Mouse (Mus musculus) limb, embryonic 15.5 days (tissue): ENCODE measurements around the gene 1700016D06Rik. TPM values are rescaled to one million over a fixed set of nuclear protein-coding genes. Genes with fewer than 3 reads are reported as not detected.
A peak's percentile ranks its signal among the peaks of the same experiment; 100 is the strongest.

Source experiments
- ATAC-seq: fragments of 200-750 bp; cut with Nextera tagmentation; 2 replicates; pipeline ENCODE4 v1.8.0; 2017; ENCODE audit warnings: low read depth, moderate TSS enrichment; ENCODE audit not compliant: insufficient number of reproducible peaks, low FRiP score, low TSS enrichment
- H3K27ac ChIP-seq: fragments of 300-500 bp; sonication (generic); 2 replicates; pipeline ENCODE4 v1.5.1; 2015; ENCODE audit warnings: moderate library complexity, mild to moderate bottlenecking, inconsistent platforms
- H3K27me3 ChIP-seq: fragments of 300-500 bp; sonication (generic); 2 replicates; pipeline ENCODE4 v1.6.1; 2015; ENCODE audit warnings: inconsistent platforms
- H3K36me3 ChIP-seq: fragments of 300-500 bp; sonication (generic); 2 replicates; pipeline ENCODE4 v1.6.1; 2015; ENCODE audit warnings: inconsistent platforms
- H3K4me1 ChIP-seq: fragments of 300-500 bp; sonication (generic); 2 replicates; pipeline ENCODE4 v1.6.1; 2015; ENCODE audit warnings: inconsistent platforms
- H3K4me2 ChIP-seq: fragments of 300-500 bp; sonication (generic); 2 replicates; pipeline ENCODE4 v1.6.1; 2015; ENCODE audit warnings: mild to moderate bottlenecking, inconsistent platforms
- H3K4me3 ChIP-seq: fragments of 300-500 bp; sonication (generic); 2 replicates; pipeline ENCODE4 v1.5.1; 2015; ENCODE audit warnings: mild to moderate bottlenecking, inconsistent platforms
- H3K9ac ChIP-seq: fragments of 300-500 bp; sonication (generic); 2 replicates; pipeline ENCODE4 v1.6.1; 2015; ENCODE audit warnings: inconsistent platforms
- H3K9me3 ChIP-seq: fragments of 300-500 bp; sonication (generic); 2 replicates; pipeline ENCODE4 v1.6.1; 2016; ENCODE audit warnings: inconsistent platforms
- WGBS: fragments of 180-500 bp; shearing (Covaris S2); methylation state at CpG from one replicate; pipeline ENCODE4 v1.1.7; 2015; 5-methylcytosine and 5-hydroxymethylcytosine counted together
- polyA plus RNA-seq: library from polyadenylated mRNA; unstranded; fragments of >200 nt; fragmentation: Nextera tagmentation; extraction: Ambion mirVana; gene quantifications from 2 replicates; pipeline ENCODE4 v1.2.1, GENCODE M21; 2015

1700016D06Rik gene
- polyA plus RNA-seq, 1 experiment from 2014 or later = not detected

- Histone ChIP-seq H3K9ac (0 out of 2 replicates have a peak overlapping the region, but pooled peaks have one; percentile 7), H3K4me3 (peak overlapping the region; percentile 12)
- 35% methylated on average over 26 of the region's 26 CpGs for WGBS
These were observed 517 bp downstream of the 1700016D06Rik start for GRCm38 (mm10) chr8:11700060-11701032.

GRCm38 (mm10) chr8:11699442-11700001, 1.3 kb downstream of the 1700016D06Rik start:
- 82% methylated on average over 5 of the region's 5 CpGs for WGBS
- H3K9ac ChIP-seq = no peak overlapping the region
- H3K4me2 ChIP-seq = no peak overlapping the region
- H3K27me3 ChIP-seq = 0 out of 2 replicates have a peak, but pooled peaks cover 7% of the 10 kb centered on the region
- H3K4me1 ChIP-seq = no peaks in the 10 kb centered on the region
- H3K4me3 ChIP-seq = no peak overlapping the region
- no peak for ATAC-seq
- H3K9me3 ChIP-seq = no peaks in the 10 kb centered on the region
- H3K36me3 ChIP-seq = no peaks in the 10 kb centered on the region
- H3K27ac ChIP-seq = no peak overlapping the region

More at GRCm38 (mm10) chr8:11700060-11701032, 517 bp downstream of the 1700016D06Rik start:
- no peak for ATAC-seq
- no peaks in the 10 kb centered on the region for H3K4me1 ChIP-seq
- H3K4me2 ChIP-seq = peak overlapping the region; percentile 39
- H3K27me3 ChIP-seq = 0 out of 2 replicates have a peak, but pooled peaks cover 7% of the 10 kb centered on the region
- H3K9me3 ChIP-seq = no peaks in the 10 kb centered on the region
- no peak overlapping the region for H3K27ac ChIP-seq
- H3K36me3 ChIP-seq = no peaks in the 10 kb centered on the region

GRCm38 (mm10) chr8:11697467-11697866, 3.4 kb downstream of the 1700016D06Rik start:
- no peak overlapping the region for H3K27ac ChIP-seq
- H3K4me2 ChIP-seq = no peak overlapping the region
- no peaks in the 10 kb centered on the region for H3K4me1 ChIP-seq
- H3K9me3 ChIP-seq = no peaks in the 10 kb centered on the region
- no peaks in the 10 kb centered on the region for H3K36me3 ChIP-seq
- no peak overlapping the region for H3K4me3 ChIP-seq
- ATAC-seq = no peak
- H3K9ac ChIP-seq = no peak overlapping the region
- 86% methylated on average over 7 of the region's 7 CpGs for WGBS
- H3K27me3 ChIP-seq = 0 out of 2 replicates have a peak, but pooled peaks cover 7% of the 10 kb centered on the region

GRCm38 (mm10) chr8:11696176-11696575, 4.7 kb downstream of the 1700016D06Rik start:
- no peaks in the 10 kb centered on the region for H3K9me3 ChIP-seq
- H3K27me3 ChIP-seq = 0 out of 2 replicates have a peak, but pooled peaks cover under 1% of the 10 kb centered on the region
- no peaks in the 10 kb centered on the region for H3K4me1 ChIP-seq
- no peak overlapping the region for H3K9ac ChIP-seq
- no peak overlapping the region for H3K27ac ChIP-seq
- no peak overlapping the region for H3K4me2 ChIP-seq
- no peak overlapping the region for H3K4me3 ChIP-seq
- ATAC-seq = no peak
- WGBS = 80% methylated on average over 3 of the region's 3 CpGs
- H3K36me3 ChIP-seq = no peaks in the 10 kb centered on the region

GRCm38 (mm10) chr8:11693972-11694371, 6.9 kb downstream of the 1700016D06Rik start:
- no peak for ATAC-seq
- Histone ChIP-seq H3K36me3 (no peaks in the 10 kb centered on the region), H3K9ac (no peak overlapping the region), H3K27me3 (no peaks in the 10 kb centered on the region), H3K4me2 (no peak overlapping the region), H3K4me1 (0 out of 2 replicates have a peak, but pooled peaks cover 3% of the 10 kb centered on the region), H3K4me3 (no peak overlapping the region), H3K9me3 (no peaks in the 10 kb centered on the region), H3K27ac (no peak overlapping the region)
- 65% methylated on average over 5 of the region's 5 CpGs for WGBS

- WGBS = 26% methylated on average over 1 of the region's 1 CpGs
- ATAC-seq = no peak
- no peak overlapping the region for H3K4me2 ChIP-seq
These were observed 8.4 kb downstream of the 1700016D06Rik start for GRCm38 (mm10) chr8:11692455-11692854.

GRCm38 (mm10) chr8:11691761-11692160, 9.1 kb downstream of the 1700016D06Rik start:
- ATAC-seq = no peak
- 77% methylated on average over 6 of the region's 6 CpGs for WGBS
- Histone ChIP-seq H3K4me2 (no peak overlapping the region), H3K27me3 (no peaks in the 10 kb centered on the region), H3K4me3 (no peak overlapping the region), H3K36me3 (no peaks in the 10 kb centered on the region), H3K27ac (no peak overlapping the region), H3K9ac (no peak overlapping the region), H3K4me1 (0 out of 2 replicates have a peak, but pooled peaks cover 3% of the 10 kb centered on the region), H3K9me3 (no peaks in the 10 kb centered on the region)

More at GRCm38 (mm10) chr8:11692455-11692854, 8.4 kb downstream of the 1700016D06Rik start:
- Histone ChIP-seq H3K9ac (no peak overlapping the region), H3K27ac (no peak overlapping the region), H3K9me3 (no peaks in the 10 kb centered on the region), H3K27me3 (no peaks in the 10 kb centered on the region), H3K4me1 (0 out of 2 replicates have a peak, but pooled peaks cover 3% of the 10 kb centered on the region), H3K4me3 (no peak overlapping the region), H3K36me3 (no peaks in the 10 kb centered on the region)

GRCm38 (mm10) chr8:11691284-11691683, 9.6 kb downstream of the 1700016D06Rik start:
- 80% methylated on average over 6 of the region's 6 CpGs for WGBS
- H3K27ac ChIP-seq = no peak overlapping the region
- no peaks in the 10 kb centered on the region for H3K36me3 ChIP-seq
- H3K9me3 ChIP-seq = no peaks in the 10 kb centered on the region
- no peaks in the 10 kb centered on the region for H3K27me3 ChIP-seq
- H3K4me2 ChIP-seq = no peak overlapping the region
- no peak overlapping the region for H3K9ac ChIP-seq
- ATAC-seq = no peak
- 0 out of 2 replicates have a peak, but pooled peaks cover 3% of the 10 kb centered on the region for H3K4me1 ChIP-seq
- H3K4me3 ChIP-seq = no peak overlapping the region

- ATAC-seq = no peak
- no peaks in the 10 kb centered on the region for H3K9me3 ChIP-seq
- no peak overlapping the region for H3K4me3 ChIP-seq
- 52% methylated on average over 7 of the region's 7 CpGs for WGBS
- 0 out of 2 replicates have a peak, but pooled peaks cover 3% of the 10 kb centered on the region for H3K4me1 ChIP-seq
- H3K9ac ChIP-seq = no peak overlapping the region
- no peaks in the 10 kb centered on the region for H3K27me3 ChIP-seq
- no peak overlapping the region for H3K4me2 ChIP-seq
- H3K36me3 ChIP-seq = no peaks in the 10 kb centered on the region
- H3K27ac ChIP-seq = peak overlapping the region; percentile 43; the same call in 1 of the 2 replicates
These were observed 10.9 kb downstream of the 1700016D06Rik start for GRCm38 (mm10) chr8:11689945-11690344.

- Histone ChIP-seq H3K27me3 (no peaks in the 10 kb centered on the region), H3K4me2 (no peak overlapping the region), H3K9ac (no peak overlapping the region), H3K4me3 (no peak overlapping the region), H3K9me3 (no peaks in the 10 kb centered on the region), H3K4me1 (0 out of 2 replicates have a peak, but pooled peaks cover 3% of the 10 kb centered on the region), H3K36me3 (no peaks in the 10 kb centered on the region), H3K27ac (no peak overlapping the region)
- no peak for ATAC-seq
- 90% methylated on average over 5 of the region's 5 CpGs for WGBS
These were observed 13.6 kb downstream of the 1700016D06Rik start for GRCm38 (mm10) chr8:11687251-11687650.

- Histone ChIP-seq H3K36me3 (no peaks in the 10 kb centered on the region), H3K9ac (no peak overlapping the region), H3K4me2 (no peak overlapping the region), H3K27ac (no peak overlapping the region), H3K27me3 (no peaks in the 10 kb centered on the region), H3K9me3 (no peaks in the 10 kb centered on the region), H3K4me1 (no peaks in the 10 kb centered on the region), H3K4me3 (no peak overlapping the region)
- no peak for ATAC-seq
- 74% methylated on average over 7 of the region's 7 CpGs for WGBS
These were observed 16.3 kb downstream of the 1700016D06Rik start for GRCm38 (mm10) chr8:11684558-11684957.

- no peak overlapping the region for H3K4me3 ChIP-seq
- ATAC-seq = no peak
- H3K36me3 ChIP-seq = no peaks in the 10 kb centered on the region
- H3K27ac ChIP-seq = no peak overlapping the region
- H3K27me3 ChIP-seq = no peaks in the 10 kb centered on the region
- no peaks in the 10 kb centered on the region for H3K9me3 ChIP-seq
- no peak overlapping the region for H3K4me2 ChIP-seq
- no peaks in the 10 kb centered on the region for H3K4me1 ChIP-seq
- H3K9ac ChIP-seq = no peak overlapping the region
- WGBS = 64% methylated on average over 2 of the region's 2 CpGs
These were observed 32.6 kb downstream of the 1700016D06Rik start for GRCm38 (mm10) chr8:11668308-11668707.
